Mouse (Mus musculus) heart, adult 2 months (tissue): ENCODE measurements around the gene Zbtb22. TPM values are rescaled to one million over a fixed set of nuclear protein-coding genes. Genes with fewer than 3 reads are reported as not detected.
"Not testable (repeated sequence)": the region's sequence is repeated elsewhere in the genome, so short reads cannot be mapped to it uniquely, and the experiment has no call there.

Source experiments
- DNase-seq, 2 experiments: peaks; one replicate each; pipeline ENCODE4 v3.0.0; 2021
- H3K27ac ChIP-seq: fragments of 200-600 bp; 2 replicates; pipeline ENCODE4 v1.8.1; 2022
- H3K27me3 ChIP-seq: fragments of 200-500 bp; 2 replicates; pipeline ENCODE4 v1.6.1; 2012; ENCODE audit warnings: mild to moderate bottlenecking, low read length, inconsistent platforms, mixed read lengths; ENCODE audit not compliant: control insufficient read depth, insufficient read depth
- H3K36me3 ChIP-seq: fragments of 200-500 bp; 2 replicates; pipeline ENCODE4 v1.6.1; 2012; ENCODE audit warnings: low read length, inconsistent platforms; ENCODE audit not compliant: control insufficient read depth, insufficient read depth
- H3K4me1 ChIP-seq: fragments of 200-500 bp; 2 replicates; pipeline ENCODE4 v1.6.1; 2011; ENCODE audit warnings: low read length; ENCODE audit not compliant: control insufficient read depth, insufficient read depth
- H3K4me3 ChIP-seq: fragments of 200-600 bp; 2 replicates; pipeline ENCODE4 v1.8.1; 2022
- H3K79me2 ChIP-seq: fragments of 200-500 bp; replicated peaks from 2 replicates; pipeline ENCODE4 v1.6.1; 2012; ENCODE audit warnings: mild to moderate bottlenecking, inconsistent platforms, low read length, moderate library complexity, mixed read lengths; ENCODE audit not compliant: control insufficient read depth, insufficient read depth
- H3K9ac ChIP-seq: fragments of 200-500 bp; 2 replicates; pipeline ENCODE4 v1.6.1; 2012; ENCODE audit warnings: low read depth, mild to moderate bottlenecking, control low read depth, inconsistent platforms, low read length, mixed read lengths
- CTCF ChIP-seq: fragments of 200-600 bp; IDR thresholded peaks from 2 replicates; pipeline ENCODE4 v1.8.1; 2022; ENCODE audit warnings: antibody characterized with exemption, mild to moderate bottlenecking, moderate library complexity
- EP300 ChIP-seq: fragments of 200-500 bp; IDR thresholded peaks from 2 replicates; pipeline ENCODE4 v1.6.1; 2011; ENCODE audit warnings: low read depth, low read length, control low read depth; ENCODE audit not compliant: insufficient read depth
- POLR2A ChIP-seq: fragments of 200-500 bp; IDR thresholded peaks from 2 replicates; pipeline ENCODE4 v1.6.1; 2011; ENCODE audit warnings: mild to moderate bottlenecking, low read depth, low read length, control low read depth; ENCODE audit not compliant: insufficient read depth
- WGBS: fragments of 180-500 bp; shearing (Covaris S2); methylation state at CpG from one replicate; pipeline ENCODE4 v1.1.7; 2018; 5-methylcytosine and 5-hydroxymethylcytosine counted together
- intact Hi-C: fragments of 180-260 bp; cut with DNase I; formaldehyde crosslinking; loops from one replicate; pipeline ENCODE4 v1.15.1; 2025
- long read RNA-seq: library from polyadenylated mRNA; stranded (forward); transcript quantifications from one replicate; pipeline ENCODE4 v2.0.0, GENCODE M21; 2021
- polyA plus RNA-seq: library from polyadenylated mRNA; depleted of rRNA; stranded (reverse); fragments of >200 nt; gene quantifications from 2 replicates; pipeline ENCODE4 v1.2.3, GENCODE M21; 2012; rRNA removed
- total RNA-seq, 2 experiments: library from RNA; stranded (reverse); gene quantifications; 2 replicates each; pipeline ENCODE4 v1.2.3; 2021

The Zbtb22 gene
- 10 to 100 TPM; 13.7 to 18.8 TPM for total RNA-seq
- 24.6 and 26.8 TPM in 2 replicates for polyA plus RNA-seq
- long read RNA-seq, transcript Zbtb22-201 (2 exons, 2,612 nt), result major isoform, 14 of 19 reads
- long read RNA-seq, partial matches to known transcripts, result 5 of 19 reads
- long read RNA-seq, other reads (novel, unspliced or antisense), result 0 of 19 reads

DNA sequence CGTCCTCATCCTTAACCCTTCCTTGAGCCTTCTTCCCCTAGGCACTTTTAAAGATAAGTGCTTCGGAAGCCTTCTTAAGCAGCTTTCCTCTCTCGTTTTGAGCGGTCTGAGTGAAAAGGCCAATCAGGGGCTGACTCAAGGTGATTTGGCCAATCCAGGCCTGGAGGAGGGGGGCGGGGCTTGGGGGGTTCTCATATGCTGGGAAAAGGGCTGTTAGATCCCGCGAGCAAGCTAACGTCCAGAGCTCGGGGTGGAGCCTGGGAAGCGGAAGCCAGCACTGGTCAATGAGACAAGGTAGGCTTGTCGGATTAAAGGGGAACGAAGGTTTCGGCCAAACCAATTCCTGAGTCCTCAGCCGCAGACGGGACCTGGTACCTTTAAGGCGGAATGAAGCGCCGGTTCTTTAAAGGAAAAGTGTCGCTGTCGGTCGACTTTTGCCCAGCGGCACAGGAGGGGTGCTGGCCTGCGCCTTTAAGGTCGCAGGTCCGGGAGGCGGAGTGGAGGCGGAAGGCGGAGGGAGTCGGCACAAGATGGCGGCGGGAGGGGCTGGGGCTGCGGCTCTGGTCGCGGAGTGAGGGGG lies at the start of gene Zbtb22, which contains the start of gene Tapbp:
TSS of gene Zbtb22 (plus strand) at position 234 of the 580 bp plus-strand sequence.
TSS of gene Tapbp (plus strand) at position 229 of the 580 bp plus-strand sequence.
- peak within 1 kb of the TSS; percentile 62 for H3K27ac ChIP-seq
- peak; percentile 95 to 97 for DNase-seq
- no peaks in the 10 kb centered on the region for H3K27me3 ChIP-seq
- H3K79me2 ChIP-seq, result no peaks in the 10 kb centered on the region
- H3K4me3 ChIP-seq, result peak within 1 kb of the TSS; percentile 59
- peak within 1 kb of the TSS; percentile 33 for H3K9ac ChIP-seq
- peaks cover 3% of the 10 kb centered on the region; the same call in 1 of the 2 replicates for H3K36me3 ChIP-seq
- under 1% methylated on average over 34 of the region's 34 CpGs for WGBS
- peaks cover 4% of the 10 kb centered on the region for H3K4me1 ChIP-seq
- intact Hi-C loops, result no loop called here
- TF ChIP-seq EP300, result peak; percentile 74; the same call in 1 of the 2 replicates
- TF ChIP-seq POLR2A, result peak; percentile 50; the same call in 1 of the 2 replicates
- TF ChIP-seq CTCF, result no peak

DNA sequence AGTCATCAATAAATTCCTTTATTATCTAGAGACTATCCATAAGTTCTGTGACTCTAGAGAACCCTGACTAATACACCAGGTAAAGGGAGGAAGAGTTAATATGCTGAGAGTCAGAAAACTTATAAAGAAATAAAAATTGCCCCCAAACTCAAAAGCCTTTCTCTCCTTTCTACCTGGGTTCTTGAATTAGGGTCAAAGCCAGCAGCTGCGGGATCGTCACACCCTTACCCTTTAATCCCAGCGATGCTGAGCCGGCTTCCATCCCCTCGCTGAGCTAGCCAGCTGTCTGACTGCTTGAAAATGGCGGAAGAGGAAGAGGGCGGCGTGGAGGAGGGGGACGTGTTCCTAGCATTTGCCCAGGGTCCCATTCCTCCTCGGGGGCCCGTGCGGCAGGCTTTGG lies 42.2 kb upstream of the Zbtb22 start, which contains the start of gene Gm7029:
TSS of gene Gm7029 (plus strand) at position 301 of the 400 bp plus-strand sequence.
- H3K4me1 ChIP-seq, H3K9ac ChIP-seq, DNase-seq, H3K36me3 ChIP-seq, H3K79me2 ChIP-seq, H3K27me3 ChIP-seq, H3K27ac ChIP-seq, intact Hi-C loops, H3K4me3 ChIP-seq: not testable (repeated sequence)
- 69% methylated on average over 3 of the region's 12 CpGs for WGBS

GRCm38 (mm10) chr17:33874411-33874810 lies 41.3 kb upstream of the Zbtb22 start:
- no peaks in the 10 kb centered on the region for H3K36me3 ChIP-seq

GRCm38 (mm10) chr17:33875797-33876196 lies 39.9 kb upstream of the Zbtb22 start:
- H3K79me2 ChIP-seq, intact Hi-C loops, DNase-seq, H3K9ac ChIP-seq, H3K4me1 ChIP-seq, H3K27me3 ChIP-seq, H3K36me3 ChIP-seq, H3K4me3 ChIP-seq, H3K27ac ChIP-seq: not testable (repeated sequence)
- WGBS, result 86% methylated on average over 5 of the region's 5 CpGs
- peak; percentile 45 for TF ChIP-seq CTCF

More at GRCm38 (mm10) chr17:33874411-33874810, 41.3 kb upstream of the Zbtb22 start:
- TF ChIP-seq EP300 (no peak), CTCF (no peak), POLR2A (no peak)
- Histone ChIP-seq H3K4me3 (no peak overlapping the region), H3K27me3 (no peaks in the 10 kb centered on the region), H3K9ac (no peak overlapping the region), H3K27ac (no peak overlapping the region; the same call in 1 of the 2 replicates), H3K79me2 (no peaks in the 10 kb centered on the region), H3K4me1 (no peaks in the 10 kb centered on the region)
- WGBS, result 89% methylated on average over 11 of the region's 11 CpGs
- DNase-seq, result no peak
- intact Hi-C loops, result no loop called here

DNA sequence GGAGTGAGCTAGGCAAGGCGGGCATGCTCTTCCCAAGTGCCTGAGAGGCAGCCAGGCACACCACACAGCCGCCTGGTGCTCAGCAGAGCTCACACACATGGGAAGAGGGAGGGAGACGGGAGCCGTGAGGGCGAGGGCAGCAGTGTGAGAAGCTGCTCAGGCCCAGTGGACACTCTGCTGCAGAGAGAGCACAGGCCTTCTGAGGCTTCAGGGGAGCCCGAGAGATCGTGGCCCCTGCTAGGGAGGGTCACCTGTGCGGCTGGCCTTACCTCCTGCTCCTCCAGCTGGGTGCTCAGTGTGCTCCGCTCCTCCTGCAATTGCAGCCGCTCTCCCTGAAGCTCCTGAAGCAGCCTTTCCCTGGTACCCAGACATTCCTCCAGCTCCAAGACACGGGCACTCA lies 31.4 kb upstream of the Zbtb22 start:
- H3K9ac ChIP-seq, H3K27ac ChIP-seq, H3K4me3 ChIP-seq, H3K79me2 ChIP-seq, DNase-seq, intact Hi-C loops, H3K4me1 ChIP-seq, H3K36me3 ChIP-seq, H3K27me3 ChIP-seq: not testable (repeated sequence)
- 91% methylated on average over 10 of the region's 11 CpGs for WGBS

- not testable (repeated sequence) for H3K9ac ChIP-seq, H3K4me3 ChIP-seq, H3K27ac ChIP-seq, DNase-seq, H3K36me3 ChIP-seq, H3K27me3 ChIP-seq, H3K4me1 ChIP-seq, H3K79me2 ChIP-seq
- intact Hi-C loops, result loop anchor here (5.0 kb wide), 1 partner anchor 46 kb away; the partner anchor contains the start of gene Cd320
- WGBS, result 38% methylated on average over 2 of the region's 2 CpGs
Measured at GRCm38 (mm10) chr17:33887802-33888201, 27.9 kb upstream of the Zbtb22 start.

- H3K4me3 ChIP-seq, H3K36me3 ChIP-seq, H3K79me2 ChIP-seq, H3K27me3 ChIP-seq, H3K27ac ChIP-seq, H3K4me1 ChIP-seq, H3K9ac ChIP-seq, DNase-seq: not testable (repeated sequence)
- intact Hi-C loops, result loop anchor here (5.0 kb wide), 1 partner anchor 46 kb away; the partner anchor contains the start of gene Cd320
Measured at GRCm38 (mm10) chr17:33888230-33888629, 27.5 kb upstream of the Zbtb22 start.

GRCm38 (mm10) chr17:33889941-33890532 lies 25.7 kb upstream of the Zbtb22 start:
- peak overlapping the region; percentile 53 for H3K9ac ChIP-seq
- 2% methylated on average over 35 of the region's 44 CpGs for WGBS
- not testable (repeated sequence) for H3K27me3 ChIP-seq, H3K4me1 ChIP-seq, DNase-seq, H3K79me2 ChIP-seq, H3K27ac ChIP-seq, H3K36me3 ChIP-seq
- intact Hi-C loops, result loop anchor here (5.0 kb wide), 1 partner anchor 48 kb away; the partner anchor contains the start of gene Cd320
- peak overlapping the region; percentile 61 for H3K4me3 ChIP-seq
